Mouse (Mus musculus) ES-Bruce4 (cell line): ENCODE measurements around the gene Ythdf1. TPM values are rescaled to one million over a fixed set of nuclear protein-coding genes. Genes with fewer than 3 reads are reported as not detected.
A peak's percentile ranks its signal among the peaks of the same experiment; 100 is the strongest.

ENCODE experiments used
- H3K27ac ChIP-seq: 2 replicates; pipeline ENCODE4 v1.5.1; 2012; ENCODE audit warnings: low read length, inconsistent platforms; ENCODE audit not compliant: insufficient read depth
- H3K27me3 ChIP-seq: 2 replicates; pipeline ENCODE4 v1.6.1; 2012; ENCODE audit warnings: mild to moderate bottlenecking, low read length, inconsistent platforms; ENCODE audit not compliant: control insufficient read depth, poor library complexity, insufficient read depth, severe bottlenecking
- H3K36me3 ChIP-seq: 2 replicates; pipeline ENCODE4 v1.6.1; 2012; ENCODE audit warnings: inconsistent platforms, mild to moderate bottlenecking, low read length, moderate library complexity; ENCODE audit not compliant: control insufficient read depth, poor library complexity, insufficient read depth, severe bottlenecking
- H3K4me1 ChIP-seq: one replicate; pipeline ENCODE4 v1.8.1; 2011; ENCODE audit warnings: low read length; ENCODE audit not compliant: control insufficient read depth, insufficient read depth
- H3K4me3 ChIP-seq: 2 replicates; pipeline ENCODE4 v1.5.1; 2011; ENCODE audit warnings: low read depth, mild to moderate bottlenecking, low read length
- H3K9ac ChIP-seq: 2 replicates; pipeline ENCODE4 v1.6.1; 2012; ENCODE audit warnings: low read depth, mild to moderate bottlenecking, inconsistent platforms; ENCODE audit not compliant: poor library complexity, severe bottlenecking
- H3K9me3 ChIP-seq: replicated peaks from 2 replicates; pipeline ENCODE4 v1.6.1; 2012; ENCODE audit warnings: mild to moderate bottlenecking, low read length, inconsistent platforms; ENCODE audit not compliant: control insufficient read depth, poor library complexity, insufficient read depth, severe bottlenecking
- CTCF ChIP-seq: IDR thresholded peaks from one replicate; pipeline ENCODE4 v1.8.1; 2011; ENCODE audit warnings: low read depth, low read length
- EP300 ChIP-seq: IDR thresholded peaks from 2 replicates; pipeline ENCODE4 v1.6.1; 2011; ENCODE audit warnings: low read depth, low read length; ENCODE audit not compliant: insufficient read depth
- POLR2A ChIP-seq: IDR thresholded peaks from one replicate; pipeline ENCODE4 v1.8.1; 2011; ENCODE audit warnings: low read length; ENCODE audit not compliant: insufficient read depth
- polyA plus RNA-seq: library from polyadenylated mRNA; stranded (reverse); fragments of >200 nt; gene quantifications from 2 replicates; pipeline ENCODE4 v1.2.4, GENCODE M21; 2011; ENCODE audit warnings: low read depth; ENCODE audit not compliant: missing spikeins, insufficient read depth, insufficient read length

Ythdf1 gene
- polyA plus RNA-seq, 1 experiment: 112 TPM

DNA sequence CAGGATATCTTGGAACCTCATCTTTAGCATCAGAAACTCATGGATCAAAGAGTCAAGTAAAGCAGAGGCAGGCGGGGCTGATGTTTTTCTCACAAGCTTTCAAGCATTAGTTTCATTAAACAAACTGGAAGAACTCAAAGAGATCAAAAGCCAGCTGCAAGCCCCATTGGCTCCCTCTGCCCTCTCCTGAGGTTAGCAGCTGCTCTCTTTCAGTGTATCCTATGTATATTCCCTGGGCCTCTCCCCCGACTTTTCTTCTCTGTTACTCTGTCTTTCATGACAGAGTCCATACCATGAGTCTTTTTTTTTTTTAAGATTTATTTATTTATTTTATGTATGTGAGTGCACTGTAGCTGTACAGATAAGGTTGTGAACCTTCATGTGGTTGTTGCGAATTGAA, 39.4 kb upstream of the Ythdf1 start:
- no peak overlapping the region for H3K27ac ChIP-seq
- TF ChIP-seq POLR2A: no peak
- TF ChIP-seq CTCF: no peak
- TF ChIP-seq EP300: no peak
- no peaks in the 10 kb centered on the region for H3K9me3 ChIP-seq
- H3K27me3 ChIP-seq: no peaks in the 10 kb centered on the region
- H3K36me3 ChIP-seq: no peaks in the 10 kb centered on the region
- no peak overlapping the region for H3K9ac ChIP-seq
- no peak overlapping the region for H3K4me3 ChIP-seq
- H3K4me1 ChIP-seq: no peaks in the 10 kb centered on the region

GRCm38 (mm10) chr2:180959605-180960004, 38.9 kb upstream of the Ythdf1 start:
- H3K27me3 ChIP-seq: no peaks in the 10 kb centered on the region
- no peaks in the 10 kb centered on the region for H3K4me1 ChIP-seq
- TF ChIP-seq EP300 (no peak), CTCF (no peak), POLR2A (no peak)
- H3K9me3 ChIP-seq: no peaks in the 10 kb centered on the region
- no peaks in the 10 kb centered on the region for H3K36me3 ChIP-seq
- no peak overlapping the region for H3K27ac ChIP-seq
- no peak overlapping the region for H3K9ac ChIP-seq
- H3K4me3 ChIP-seq: no peak overlapping the region

- Histone ChIP-seq H3K27me3 (no peaks in the 10 kb centered on the region), H3K9ac (peak within 1 kb of the TSS; percentile 14), H3K27ac (peak within 1 kb of the TSS; percentile 81), H3K4me3 (peak within 1 kb of the TSS; percentile 55), H3K9me3 (no peaks in the 10 kb centered on the region), H3K36me3 (no peaks in the 10 kb centered on the region), H3K4me1 (peaks cover 8% of the 10 kb centered on the region)
- no peak for TF ChIP-seq CTCF
- no peak for TF ChIP-seq POLR2A
- no peak for TF ChIP-seq EP300
Measured at GRCm38 (mm10) chr2:180954061-180955047, 33.6 kb upstream of the Ythdf1 start, which contains the start of gene Nkain4. Gene Nkain4, minus strand, starts transcription at chr2:180954699.

GRCm38 (mm10) chr2:180953638-180954037, 32.9 kb upstream of the Ythdf1 start:
- H3K4me1 ChIP-seq: peaks cover 8% of the 10 kb centered on the region
- H3K27me3 ChIP-seq: no peaks in the 10 kb centered on the region
- H3K27ac ChIP-seq: peak overlapping the region; percentile 81
- H3K9ac ChIP-seq: peak overlapping the region; percentile 14; the same call in 1 of the 2 replicates
- H3K36me3 ChIP-seq: no peaks in the 10 kb centered on the region
- TF ChIP-seq CTCF (no peak), EP300 (peak; percentile 60; the same call in 1 of the 2 replicates)
- H3K4me3 ChIP-seq: peak overlapping the region; percentile 42
- no peaks in the 10 kb centered on the region for H3K9me3 ChIP-seq

GRCm38 (mm10) chr2:180952731-180953171, 32.0 kb upstream of the Ythdf1 start:
- Histone ChIP-seq H3K36me3 (no peaks in the 10 kb centered on the region), H3K4me3 (no peak overlapping the region), H3K9me3 (no peaks in the 10 kb centered on the region), H3K9ac (no peak overlapping the region), H3K27me3 (no peaks in the 10 kb centered on the region), H3K27ac (no peak overlapping the region; the same call in 1 of the 2 replicates), H3K4me1 (peaks cover 8% of the 10 kb centered on the region)
- TF ChIP-seq EP300 (peak; percentile 94), CTCF (no peak)

- Histone ChIP-seq H3K4me1 (peaks cover 8% of the 10 kb centered on the region), H3K4me3 (no peak overlapping the region), H3K36me3 (no peaks in the 10 kb centered on the region), H3K27me3 (no peaks in the 10 kb centered on the region), H3K27ac (no peak overlapping the region), H3K9ac (no peak overlapping the region), H3K9me3 (no peaks in the 10 kb centered on the region)
- no peak for TF ChIP-seq POLR2A
- no peak for TF ChIP-seq EP300
- no peak for TF ChIP-seq CTCF
Measured at GRCm38 (mm10) chr2:180949947-180950346, 29.2 kb upstream of the Ythdf1 start.
